Mouse (Mus musculus): Measurements from ENCODE around the gene Eif4e2.

DNA sequence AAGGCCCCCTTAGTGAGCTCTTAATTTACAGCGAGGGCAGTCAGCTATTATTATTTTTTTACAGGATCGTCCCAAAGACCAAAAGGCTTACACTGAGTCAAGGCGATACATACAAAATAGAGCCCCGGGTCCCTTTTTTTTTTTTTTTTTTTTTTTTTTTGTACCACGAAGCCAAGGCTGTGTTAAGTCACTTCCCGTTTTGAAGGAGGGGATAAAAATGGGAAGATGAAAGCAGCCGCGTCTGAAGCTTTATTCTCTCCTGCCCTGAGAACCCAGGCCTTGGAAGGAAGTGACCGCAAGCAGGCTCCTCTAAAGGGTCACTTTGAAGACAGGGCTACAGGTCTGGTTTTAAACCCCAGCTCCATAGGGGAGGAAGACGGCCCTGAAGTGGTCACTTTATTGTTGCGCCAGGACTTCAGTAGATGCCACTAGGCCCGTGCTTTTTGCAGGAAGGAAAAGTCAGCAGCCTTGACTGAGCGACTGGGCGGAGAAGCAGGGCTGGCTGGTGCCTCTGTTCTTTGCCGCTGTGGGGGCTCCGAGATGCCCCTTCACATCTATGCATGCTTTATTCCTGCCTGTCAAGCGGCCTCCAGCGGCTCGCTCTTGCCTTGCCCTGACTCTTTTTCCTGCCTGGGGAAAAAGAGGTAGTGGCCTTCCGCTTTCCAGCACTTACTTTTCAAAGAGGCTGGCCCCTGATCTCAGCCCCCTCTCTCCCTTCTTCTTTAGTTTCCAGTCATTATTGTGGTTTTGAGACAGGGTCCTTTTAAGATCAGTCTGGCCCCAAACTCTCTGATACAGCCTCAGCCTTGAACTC is 68.1 kb downstream of the Eif4e2 start:
- TF ChIP-seq CTCF (IDR thresholded peaks at IDR 0.05; ENCODE audit: control insufficient read depth, insufficient read depth, low read length) (no peak), POLR2A (IDR thresholded peaks at IDR 0.05; ENCODE audit: borderline replicate concordance, control insufficient read depth, low read depth, low read length) (no peak)

All from bone marrow, adult 2 months (tissue).